Mouse (Mus musculus): ENCODE results near the gene Hdac5.

The Hdac5 gene

DNA sequence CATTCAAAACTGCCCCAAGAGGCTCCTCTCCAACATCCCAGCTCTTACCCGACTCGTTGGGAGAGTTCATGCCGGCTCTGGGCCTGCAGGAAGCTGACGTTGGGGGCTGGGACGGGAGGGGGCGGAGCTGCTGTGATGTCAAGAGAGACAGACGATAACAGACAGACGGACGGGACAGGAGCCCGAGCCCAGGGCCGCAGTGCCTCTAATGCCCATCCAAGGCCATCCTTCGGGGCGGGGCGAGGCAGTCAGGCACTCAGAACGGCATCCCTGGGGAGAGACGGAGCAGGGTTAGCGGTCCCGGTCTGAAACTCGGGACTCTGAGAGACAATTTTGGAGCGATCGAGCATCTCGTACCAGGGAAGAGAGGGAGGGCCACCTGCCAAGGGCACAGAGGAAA lies 5.3 kb downstream of the Hdac5 start:
- TF ChIP-seq GATA4 (IDR thresholded peaks at IDR 0.05; ENCODE audit: insufficient replicate concordance, low read length), result peak; percentile 56; the same call in 1 of the 2 replicates

DNA sequence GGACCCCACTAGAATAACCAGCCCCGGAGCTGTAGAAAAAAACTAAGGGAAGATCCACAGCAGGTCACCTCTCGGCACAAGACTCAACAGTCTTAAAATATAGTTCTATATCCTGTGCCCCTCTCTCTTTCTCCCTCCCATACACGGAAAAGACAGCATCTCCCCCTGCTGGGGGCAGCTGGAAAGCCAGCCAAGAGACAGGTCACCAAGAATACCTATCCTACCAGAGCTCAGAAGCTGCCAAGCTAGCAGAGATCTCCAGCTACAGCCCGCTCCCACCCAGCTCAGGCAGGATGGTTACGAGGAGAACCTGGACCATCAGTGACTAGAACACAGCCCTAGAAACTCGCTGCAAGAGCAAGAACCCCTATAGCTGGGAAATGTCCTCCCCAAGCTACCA lies 6.8 kb downstream of the Hdac5 start:
- no peak for TF ChIP-seq GATA4 (IDR thresholded peaks at IDR 0.05; ENCODE audit: insufficient replicate concordance, low read length)

DNA sequence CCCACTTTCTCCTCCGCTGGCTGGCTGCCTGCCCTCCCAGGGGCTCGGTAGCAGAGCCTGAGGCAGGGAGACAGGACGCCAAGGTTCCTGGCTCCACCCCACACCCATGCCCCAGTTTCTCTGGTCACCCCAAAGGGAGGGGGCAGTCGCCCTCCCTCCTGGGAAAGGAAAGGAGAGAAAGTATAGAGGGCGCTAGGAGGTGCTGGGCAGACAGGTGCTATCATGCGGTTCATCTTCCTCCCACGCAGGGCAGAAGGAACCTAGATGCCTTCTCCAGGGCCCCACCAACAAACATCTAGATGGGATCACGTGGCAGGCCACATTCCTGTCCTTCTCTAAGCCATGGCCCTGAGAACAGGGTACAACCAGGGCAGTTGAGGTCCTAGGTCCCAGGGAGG lies 8.0 kb downstream of the Hdac5 start:
- no peak for TF ChIP-seq GATA4 (IDR thresholded peaks at IDR 0.05; ENCODE audit: insufficient replicate concordance, low read length)

- no peak for TF ChIP-seq GATA4 (IDR thresholded peaks at IDR 0.05; ENCODE audit: insufficient replicate concordance, low read length)
Observed at GRCm38 (mm10) chr11:102221243-102221953, 8.6 kb downstream of the Hdac5 start.

- no peak for TF ChIP-seq GATA4 (IDR thresholded peaks at IDR 0.05; ENCODE audit: insufficient replicate concordance, low read length)
Observed at GRCm38 (mm10) chr11:102220451-102220850, 9.5 kb downstream of the Hdac5 start.

DNA sequence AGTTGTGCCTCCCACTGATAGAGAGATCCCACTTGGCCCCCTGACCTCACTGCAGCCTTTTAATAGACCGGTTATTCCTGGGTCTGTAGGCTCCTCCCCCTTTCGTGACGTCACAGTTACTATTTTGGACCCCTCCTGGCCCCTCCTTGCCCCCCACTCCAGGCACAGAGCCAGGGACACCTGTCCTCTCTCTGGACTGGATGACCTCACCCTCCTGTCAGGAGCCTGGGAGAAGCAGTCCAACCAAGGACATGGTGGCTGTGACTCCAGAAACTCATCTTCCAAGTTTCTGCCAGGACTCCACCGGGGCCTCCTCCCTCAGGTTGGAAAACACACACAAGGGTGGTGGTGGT lies 10.0 kb downstream of the Hdac5 start:
- no peak for TF ChIP-seq GATA4 (IDR thresholded peaks at IDR 0.05; ENCODE audit: insufficient replicate concordance, low read length)

GRCm38 (mm10) chr11:102219247-102219993 lies 10.5 kb downstream of the Hdac5 start:
- TF ChIP-seq GATA4 (IDR thresholded peaks at IDR 0.05; ENCODE audit: insufficient replicate concordance, low read length), result no peak

GRCm38 (mm10) chr11:102218783-102219182 lies 11.2 kb downstream of the Hdac5 start:
- peak; percentile 74; the same call in 1 of the 2 replicates for TF ChIP-seq GATA4 (IDR thresholded peaks at IDR 0.05; ENCODE audit: insufficient replicate concordance, low read length)

- TF ChIP-seq GATA4 (IDR thresholded peaks at IDR 0.05; ENCODE audit: insufficient replicate concordance, low read length), result no peak
Observed at GRCm38 (mm10) chr11:102217876-102218430, 12.0 kb downstream of the Hdac5 start.

DNA sequence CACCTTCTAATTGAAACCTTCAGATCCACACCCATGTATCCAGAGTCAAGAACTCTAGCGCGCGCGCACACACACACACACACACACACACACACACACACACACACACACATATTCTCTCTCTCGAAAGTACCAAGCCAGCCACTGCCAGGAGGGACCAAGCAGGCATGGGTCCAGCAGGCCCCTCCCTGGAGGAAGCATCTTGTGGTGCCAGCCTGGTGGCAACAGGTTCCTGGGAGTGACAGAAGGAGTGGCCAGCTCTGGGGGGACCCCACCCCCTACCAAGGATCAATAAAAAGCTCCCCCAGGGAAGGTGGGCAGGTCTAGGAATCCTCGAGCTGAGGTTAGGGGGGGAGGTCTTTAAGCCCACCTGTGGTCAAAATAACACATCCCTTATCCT lies 12.6 kb downstream of the Hdac5 start:
- no peak for TF ChIP-seq GATA4 (IDR thresholded peaks at IDR 0.05; ENCODE audit: insufficient replicate concordance, low read length)

DNA sequence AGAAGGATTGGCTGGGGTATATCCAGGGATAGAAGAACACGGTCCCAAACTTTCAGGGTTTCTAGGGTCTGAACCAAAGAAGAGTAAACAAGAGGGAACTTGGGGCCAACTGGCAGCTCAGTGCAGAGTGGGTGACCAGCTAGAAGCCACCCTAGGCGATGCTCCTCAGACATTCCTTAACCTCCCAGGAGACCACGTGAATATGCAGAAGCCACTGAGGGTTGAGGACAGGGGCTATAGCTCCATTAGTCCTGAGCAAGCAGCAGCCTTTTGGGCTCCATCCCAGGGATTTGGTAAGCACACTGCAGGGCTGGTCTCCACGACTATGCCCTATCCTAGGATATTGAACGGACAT lies 13.1 kb downstream of the Hdac5 start:
- no peak for TF ChIP-seq GATA4 (IDR thresholded peaks at IDR 0.05; ENCODE audit: insufficient replicate concordance, low read length)

DNA sequence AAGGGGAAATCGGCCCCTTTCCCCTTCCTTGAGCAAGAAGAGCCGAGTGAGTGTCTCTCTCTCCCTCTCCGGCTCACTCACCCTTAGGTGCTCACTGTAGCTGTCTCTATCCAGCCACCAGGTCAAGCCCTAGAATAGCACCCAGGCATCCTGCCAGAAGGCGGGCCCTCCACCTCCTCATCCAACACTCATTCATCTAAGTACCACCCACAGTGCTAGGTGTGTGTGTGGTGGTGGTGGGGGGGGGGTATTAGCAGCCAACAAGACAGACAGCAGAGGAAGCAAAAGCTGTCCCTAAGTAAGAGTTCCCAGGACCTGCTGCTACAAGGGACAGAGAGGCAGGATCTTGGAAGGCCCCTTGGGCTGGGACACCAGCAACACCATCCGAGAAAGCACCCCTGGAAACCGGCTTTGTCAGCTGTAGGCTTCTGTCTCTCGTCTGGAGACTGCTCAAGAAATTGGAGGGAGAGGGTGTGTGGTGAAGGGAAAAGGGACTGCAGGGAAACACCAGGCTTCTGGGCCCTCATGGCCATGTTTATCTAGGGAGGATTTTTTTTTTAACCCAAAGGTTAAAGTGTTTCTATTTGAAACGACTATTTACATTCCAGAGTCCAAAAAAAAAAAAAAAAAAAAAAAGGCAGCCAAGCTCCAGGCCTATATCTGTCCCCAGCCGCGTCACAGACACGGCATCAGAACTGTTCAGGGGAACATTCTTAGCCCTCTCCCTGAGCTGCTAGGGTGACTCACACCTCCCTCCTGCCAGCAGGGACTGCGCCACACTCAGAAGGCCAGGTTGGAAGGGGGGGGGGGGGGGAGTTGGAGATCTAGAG lies 13.7 kb downstream of the Hdac5 start:
- no peak for TF ChIP-seq GATA4 (IDR thresholded peaks at IDR 0.05; ENCODE audit: insufficient replicate concordance, low read length)

DNA sequence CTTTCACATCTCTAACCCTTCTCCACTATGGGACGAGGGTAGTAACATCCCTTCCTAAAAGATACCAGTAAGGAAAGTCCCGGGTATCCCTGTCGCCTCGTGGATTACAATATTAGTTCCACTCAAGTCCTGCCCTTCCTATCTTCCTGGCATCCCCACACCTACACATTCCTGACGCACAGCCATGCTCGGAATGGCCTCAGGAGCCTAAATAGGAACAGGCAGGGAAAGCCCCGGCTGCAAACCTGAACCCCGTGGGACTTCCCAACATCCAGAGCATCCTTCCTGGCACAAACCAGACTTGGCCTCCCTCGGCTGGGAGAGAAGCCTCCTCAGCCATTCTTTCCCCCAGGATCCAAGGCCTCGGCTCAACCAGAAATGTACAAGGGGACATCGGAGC lies 14.5 kb downstream of the Hdac5 start:
- no peak for TF ChIP-seq GATA4 (IDR thresholded peaks at IDR 0.05; ENCODE audit: insufficient replicate concordance, low read length)

- TF ChIP-seq GATA4 (IDR thresholded peaks at IDR 0.05; ENCODE audit: insufficient replicate concordance, low read length), result no peak
Observed at GRCm38 (mm10) chr11:102214430-102215156, 15.4 kb downstream of the Hdac5 start.

- no peak for TF ChIP-seq GATA4 (IDR thresholded peaks at IDR 0.05; ENCODE audit: insufficient replicate concordance, low read length)
Observed at GRCm38 (mm10) chr11:102211936-102212341, 18.0 kb downstream of the Hdac5 start.
